Mouse (Mus musculus) liver, embryonic 12.5 days (tissue): ENCODE measurements around the gene Nfkbia. TPM values are rescaled to one million over a fixed set of nuclear protein-coding genes. Genes with fewer than 3 reads are reported as not detected.

Experiments
- ATAC-seq: fragments of 200-750 bp; cut with Nextera tagmentation; 2 replicates; pipeline ENCODE4 v1.8.0; 2017; ENCODE audit warnings: moderate number of reproducible peaks, mild to moderate bottlenecking, moderate library complexity
- H3K27ac ChIP-seq: fragments of 300-500 bp; sonication (generic); 2 replicates; pipeline ENCODE4 v1.5.1; 2016; ENCODE audit warnings: mild to moderate bottlenecking
- H3K27me3 ChIP-seq: fragments of 300-500 bp; sonication (generic); replicated peaks from 2 replicates; pipeline ENCODE4 v1.6.1; 2016; ENCODE audit warnings: mild to moderate bottlenecking, moderate library complexity
- H3K36me3 ChIP-seq: fragments of 300-500 bp; sonication (generic); 2 replicates; pipeline ENCODE4 v1.6.1; 2016; ENCODE audit warnings: mild to moderate bottlenecking, moderate library complexity
- H3K4me1 ChIP-seq: fragments of 300-500 bp; sonication (generic); 2 replicates; pipeline ENCODE4 v1.6.1; 2016
- H3K4me2 ChIP-seq: fragments of 300-500 bp; sonication (generic); 2 replicates; pipeline ENCODE4 v1.6.1; 2016; ENCODE audit warnings: mild to moderate bottlenecking, moderate library complexity
- H3K4me3 ChIP-seq: fragments of 300-500 bp; sonication (generic); 2 replicates; pipeline ENCODE4 v1.5.1; 2016; ENCODE audit warnings: mild to moderate bottlenecking, moderate library complexity
- H3K9ac ChIP-seq: fragments of 300-500 bp; sonication (generic); 2 replicates; pipeline ENCODE4 v1.6.1; 2016; ENCODE audit warnings: mild to moderate bottlenecking, moderate library complexity
- H3K9me3 ChIP-seq: fragments of 300-500 bp; sonication (generic); replicated peaks from 2 replicates; pipeline ENCODE4 v1.6.1; 2016; ENCODE audit warnings: mild to moderate bottlenecking, moderate library complexity
- WGBS: fragments of 180-500 bp; shearing (Covaris S2); methylation state at CpG from one replicate; pipeline ENCODE4 v1.1.7; 2016; ENCODE audit not compliant: insufficient replicate concordance; 5-methylcytosine and 5-hydroxymethylcytosine counted together
- polyA plus RNA-seq: library from polyadenylated mRNA; unstranded; fragments of >200 nt; fragmentation: Nextera tagmentation; extraction: Ambion mirVana; gene quantifications from 2 replicates; pipeline ENCODE4 v1.2.1, GENCODE M21; 2016

Gene Nfkbia
- polyA plus RNA-seq, 1 experiment from 2014 or later = 14.5 TPM

- no peak overlapping the region for H3K27ac ChIP-seq
- H3K4me3 ChIP-seq = no peak overlapping the region
- H3K27me3 ChIP-seq = peaks cover 15% of the 10 kb centered on the region
- no peak overlapping the region for H3K9ac ChIP-seq
- H3K4me1 ChIP-seq = peaks cover 15% of the 10 kb centered on the region; the same call in 1 of the 2 replicates
- no peak for ATAC-seq
- H3K4me2 ChIP-seq = no peak overlapping the region
- WGBS = 63% methylated on average over 6 of the region's 6 CpGs
- no peaks in the 10 kb centered on the region for H3K9me3 ChIP-seq
- no peaks in the 10 kb centered on the region for H3K36me3 ChIP-seq
These were observed 30.0 kb downstream of the Nfkbia start for GRCm38 (mm10) chr12:55462456-55462855.

GRCm38 (mm10) chr12:55461767-55462166, 30.7 kb downstream of the Nfkbia start:
- Histone ChIP-seq H3K9me3 (no peaks in the 10 kb centered on the region), H3K27ac (no peak overlapping the region), H3K4me3 (no peak overlapping the region)

GRCm38 (mm10) chr12:55460900-55461299, 31.5 kb downstream of the Nfkbia start:
- Histone ChIP-seq H3K9ac (no peak overlapping the region), H3K4me2 (no peak overlapping the region), H3K4me1 (peaks cover 4% of the 10 kb centered on the region; the same call in 1 of the 2 replicates), H3K9me3 (no peaks in the 10 kb centered on the region), H3K27ac (no peak overlapping the region), H3K4me3 (no peak overlapping the region), H3K27me3 (peaks cover 6% of the 10 kb centered on the region; the same call in 1 of the 2 replicates), H3K36me3 (no peaks in the 10 kb centered on the region)
- no peak for ATAC-seq
- WGBS = 64% methylated on average over 4 of the region's 4 CpGs

More at GRCm38 (mm10) chr12:55461767-55462166, 30.7 kb downstream of the Nfkbia start:
- Histone ChIP-seq H3K9ac (no peak overlapping the region), H3K36me3 (no peaks in the 10 kb centered on the region), H3K27me3 (peaks cover 8% of the 10 kb centered on the region), H3K4me2 (no peak overlapping the region), H3K4me1 (peaks cover 8% of the 10 kb centered on the region; the same call in 1 of the 2 replicates)
- no peak for ATAC-seq
- WGBS = 75% methylated on average over 6 of the region's 6 CpGs

GRCm38 (mm10) chr12:55459739-55460138, 32.7 kb downstream of the Nfkbia start:
- Histone ChIP-seq H3K27ac (no peak overlapping the region), H3K9ac (no peak overlapping the region), H3K9me3 (no peaks in the 10 kb centered on the region), H3K4me2 (no peak overlapping the region), H3K27me3 (no peaks in the 10 kb centered on the region; the same call in 1 of the 2 replicates), H3K4me3 (no peak overlapping the region), H3K36me3 (no peaks in the 10 kb centered on the region), H3K4me1 (no peaks in the 10 kb centered on the region)
- WGBS = 54% methylated on average over 8 of the region's 8 CpGs
- ATAC-seq = no peak

- Histone ChIP-seq H3K4me1 (no peaks in the 10 kb centered on the region), H3K9me3 (no peaks in the 10 kb centered on the region), H3K4me2 (no peak overlapping the region), H3K36me3 (no peaks in the 10 kb centered on the region), H3K27me3 (no peaks in the 10 kb centered on the region), H3K9ac (no peak overlapping the region), H3K27ac (no peak overlapping the region), H3K4me3 (no peak overlapping the region)
- no peak for ATAC-seq
- WGBS = 74% methylated on average over 5 of the region's 5 CpGs
These were observed 35.6 kb downstream of the Nfkbia start for GRCm38 (mm10) chr12:55456893-55457292.

GRCm38 (mm10) chr12:55456136-55456535, 36.3 kb downstream of the Nfkbia start:
- H3K27ac ChIP-seq = no peak overlapping the region
- 67% methylated on average over 3 of the region's 3 CpGs for WGBS
- H3K36me3 ChIP-seq = no peaks in the 10 kb centered on the region
- no peaks in the 10 kb centered on the region for H3K27me3 ChIP-seq
- no peak overlapping the region for H3K4me3 ChIP-seq
- no peak overlapping the region for H3K9ac ChIP-seq
- no peak overlapping the region for H3K4me2 ChIP-seq
- H3K9me3 ChIP-seq = no peaks in the 10 kb centered on the region
- no peaks in the 10 kb centered on the region for H3K4me1 ChIP-seq
- no peak for ATAC-seq

- no peaks in the 10 kb centered on the region for H3K27me3 ChIP-seq
- H3K4me1 ChIP-seq = peaks cover 2% of the 10 kb centered on the region; the same call in 1 of the 2 replicates
- ATAC-seq = no peak
- H3K36me3 ChIP-seq = no peaks in the 10 kb centered on the region
- H3K9me3 ChIP-seq = no peaks in the 10 kb centered on the region
- no peak overlapping the region for H3K27ac ChIP-seq
- 73% methylated on average over 9 of the region's 10 CpGs for WGBS
- H3K9ac ChIP-seq = no peak overlapping the region
- H3K4me3 ChIP-seq = no peak overlapping the region
- no peak overlapping the region for H3K4me2 ChIP-seq
These were observed 37.2 kb downstream of the Nfkbia start for GRCm38 (mm10) chr12:55455206-55455605.

- no peak overlapping the region for H3K4me2 ChIP-seq
- H3K4me1 ChIP-seq = peaks cover 6% of the 10 kb centered on the region; the same call in 1 of the 2 replicates
- H3K4me3 ChIP-seq = no peak overlapping the region
- ATAC-seq = no peak
- H3K27ac ChIP-seq = no peak overlapping the region
- no peak overlapping the region for H3K9ac ChIP-seq
- 58% methylated on average over 4 of the region's 4 CpGs for WGBS
- no peaks in the 10 kb centered on the region for H3K36me3 ChIP-seq
- no peaks in the 10 kb centered on the region for H3K9me3 ChIP-seq
- H3K27me3 ChIP-seq = no peaks in the 10 kb centered on the region
These were observed 38.5 kb downstream of the Nfkbia start for GRCm38 (mm10) chr12:55453924-55454323.

- H3K36me3 ChIP-seq = no peaks in the 10 kb centered on the region
- H3K4me1 ChIP-seq = peaks cover 6% of the 10 kb centered on the region; the same call in 1 of the 2 replicates
- H3K9me3 ChIP-seq = no peaks in the 10 kb centered on the region
- 59% methylated on average over 5 of the region's 5 CpGs for WGBS
- H3K27ac ChIP-seq = 0 out of 2 replicates have a peak overlapping the region, but pooled peaks have one; percentile 33
- no peak overlapping the region for H3K4me3 ChIP-seq
- no peaks in the 10 kb centered on the region for H3K27me3 ChIP-seq
- H3K9ac ChIP-seq = no peak overlapping the region
- ATAC-seq = no peak
- no peak overlapping the region for H3K4me2 ChIP-seq
These were observed 39.6 kb downstream of the Nfkbia start for GRCm38 (mm10) chr12:55452839-55453238.

GRCm38 (mm10) chr12:55450421-55450820, 42.0 kb downstream of the Nfkbia start:
- Histone ChIP-seq H3K36me3 (no peaks in the 10 kb centered on the region), H3K9ac (no peak overlapping the region), H3K4me2 (peak overlapping the region; percentile 8; the same call in 1 of the 2 replicates), H3K4me1 (peaks cover 17% of the 10 kb centered on the region; the same call in 1 of the 2 replicates), H3K27ac (no peak overlapping the region), H3K9me3 (no peaks in the 10 kb centered on the region), H3K4me3 (no peak overlapping the region), H3K27me3 (no peaks in the 10 kb centered on the region)
- WGBS = 47% methylated on average over 16 of the region's 16 CpGs
- no peak for ATAC-seq

- Histone ChIP-seq H3K9me3 (no peaks in the 10 kb centered on the region), H3K27me3 (no peaks in the 10 kb centered on the region), H3K4me3 (no peak overlapping the region), H3K9ac (no peak overlapping the region), H3K36me3 (no peaks in the 10 kb centered on the region), H3K4me1 (peaks cover 17% of the 10 kb centered on the region; the same call in 1 of the 2 replicates), H3K4me2 (no peak overlapping the region), H3K27ac (no peak overlapping the region)
- 73% methylated on average over 2 of the region's 2 CpGs for WGBS
- ATAC-seq = no peak
These were observed 43.4 kb downstream of the Nfkbia start for GRCm38 (mm10) chr12:55449048-55449447.

- Histone ChIP-seq H3K27ac (no peak overlapping the region), H3K9ac (no peak overlapping the region), H3K4me3 (no peak overlapping the region), H3K4me1 (peaks cover 18% of the 10 kb centered on the region; the same call in 1 of the 2 replicates), H3K36me3 (no peaks in the 10 kb centered on the region), H3K4me2 (no peak overlapping the region), H3K9me3 (no peaks in the 10 kb centered on the region), H3K27me3 (no peaks in the 10 kb centered on the region)
- WGBS = 57% methylated on average over 2 of the region's 2 CpGs
- no peak for ATAC-seq
These were observed 44.0 kb downstream of the Nfkbia start for GRCm38 (mm10) chr12:55448457-55448856.

GRCm38 (mm10) chr12:55447396-55447760, 45.1 kb downstream of the Nfkbia start:
- no peak for ATAC-seq
- H3K4me2 ChIP-seq = no peak overlapping the region
- no peak overlapping the region for H3K4me3 ChIP-seq
- H3K4me1 ChIP-seq = peaks cover 24% of the 10 kb centered on the region; the same call in 1 of the 2 replicates
- H3K9ac ChIP-seq = no peak overlapping the region
- H3K9me3 ChIP-seq = no peaks in the 10 kb centered on the region
- WGBS = 49% methylated on average over 11 of the region's 11 CpGs
- no peaks in the 10 kb centered on the region for H3K27me3 ChIP-seq
- peak overlapping the region; percentile 58; the same call in 1 of the 2 replicates for H3K27ac ChIP-seq
- H3K36me3 ChIP-seq = no peaks in the 10 kb centered on the region
